Mouse (Mus musculus) regulatory T cell (primary cell): ENCODE data around the gene Ip6k1.

Experiments
- in situ Hi-C: fragments of 300-600 bp; cut with MboI, MseI; formaldehyde crosslinking; loops from one replicate; pipeline ENCODE4 v1.15.1; 2025; ENCODE audit warnings: high pct_unique_total_duplicates

Ip6k1 gene

GRCm38 (mm10) chr9:108056361-108057261, 54.3 kb downstream of the Ip6k1 start:
- in situ Hi-C loops, result no loop called here

- in situ Hi-C loops, result no loop called here
Measured at GRCm38 (mm10) chr9:108057262-108057562, 54.9 kb downstream of the Ip6k1 start.

- in situ Hi-C loops, result no loop called here
Measured at GRCm38 (mm10) chr9:108058291-108058690, 56.0 kb downstream of the Ip6k1 start.

- in situ Hi-C loops, result no loop called here
Measured at GRCm38 (mm10) chr9:108062142-108062541, 59.8 kb downstream of the Ip6k1 start.

GRCm38 (mm10) chr9:108063361-108063760, 61.1 kb downstream of the Ip6k1 start:
- in situ Hi-C loops, result no loop called here

GRCm38 (mm10) chr9:108065491-108066011, 63.2 kb downstream of the Ip6k1 start:
- in situ Hi-C loops, result loop anchor here (5.0 kb wide), 3 partner anchors 48 to 153 kb away; no protein-coding TSS in a partner anchor

- in situ Hi-C loops, result loop anchor here (5.0 kb wide), 3 partner anchors 50 to 155 kb away; no protein-coding TSS in a partner anchor
Measured at GRCm38 (mm10) chr9:108067199-108067598, 64.9 kb downstream of the Ip6k1 start.

GRCm38 (mm10) chr9:108067900-108068299, 65.6 kb downstream of the Ip6k1 start:
- in situ Hi-C loops, result loop anchor here (5.0 kb wide), 3 partner anchors 51 to 156 kb away; no protein-coding TSS in a partner anchor

GRCm38 (mm10) chr9:108069007-108069406, 66.7 kb downstream of the Ip6k1 start:
- in situ Hi-C loops, result loop anchor here (5.0 kb wide), 3 partner anchors 52 to 157 kb away; no protein-coding TSS in a partner anchor

- in situ Hi-C loops, result loop anchor here (5.0 kb wide), 3 partner anchors 52 to 157 kb away; no protein-coding TSS in a partner anchor
Measured at GRCm38 (mm10) chr9:108069529-108069928, 67.2 kb downstream of the Ip6k1 start.

- in situ Hi-C loops, result no loop called here
Measured at GRCm38 (mm10) chr9:108071801-108072200, 69.5 kb downstream of the Ip6k1 start.

- in situ Hi-C loops, result no loop called here
Measured at GRCm38 (mm10) chr9:108072481-108072924, 70.2 kb downstream of the Ip6k1 start.

GRCm38 (mm10) chr9:108073141-108073930, 71.0 kb downstream of the Ip6k1 start:
- in situ Hi-C loops, result no loop called here

GRCm38 (mm10) chr9:108080168-108080567, 77.9 kb downstream of the Ip6k1 start, which contains the start of gene Mst1:
Gene Mst1 (plus strand): TSS chr9:108080436.
- in situ Hi-C loops, result no loop called here

GRCm38 (mm10) chr9:108082549-108082948, 80.2 kb downstream of the Ip6k1 start:
- in situ Hi-C loops, result no loop called here

GRCm38 (mm10) chr9:108082988-108083431, 80.7 kb downstream of the Ip6k1 start, which contains the start of gene Rnf123:
Gene Rnf123 (minus strand): TSS chr9:108083346.
- in situ Hi-C loops, result no loop called here

- in situ Hi-C loops, result no loop called here
Measured at GRCm38 (mm10) chr9:108083561-108083960, 81.3 kb downstream of the Ip6k1 start.

- in situ Hi-C loops, result no loop called here
Measured at GRCm38 (mm10) chr9:108085261-108085660, 83.0 kb downstream of the Ip6k1 start.

GRCm38 (mm10) chr9:108090611-108091120, 88.4 kb downstream of the Ip6k1 start:
- in situ Hi-C loops, result no loop called here

GRCm38 (mm10) chr9:108093586-108093985, 91.3 kb downstream of the Ip6k1 start:
- in situ Hi-C loops, result no loop called here

GRCm38 (mm10) chr9:108094184-108094941, 92.1 kb downstream of the Ip6k1 start, which contains the start of gene Apeh:
Gene Apeh (minus strand): TSS chr9:108094606.
- in situ Hi-C loops, result no loop called here
